Mouse (Mus musculus) bone marrow macrophage, adult 2 months (primary cell): Measurements from ENCODE around the gene Scarb1.

Source experiments
- CTCF ChIP-seq: IDR thresholded peaks from 2 replicates; pipeline ENCODE4 v1.5.1; 2012; ENCODE audit warnings: low read depth, mild to moderate bottlenecking, low read length, moderate library complexity
- POLR2A ChIP-seq: IDR thresholded peaks from 2 replicates; pipeline ENCODE4 v1.6.1; 2012; ENCODE audit warnings: mild to moderate bottlenecking, low read depth, low read length, borderline replicate concordance

- TF ChIP-seq CTCF (no peak), POLR2A (no peak)
These were observed 110.4 kb downstream of the Scarb1 start for GRCm38 (mm10) chr5:125230463-125230862.
